Mouse (Mus musculus) stomach, embryonic 16.5 days (tissue): Measurements from ENCODE around the gene Rtel1. TPM values are rescaled to one million over a fixed set of nuclear protein-coding genes. Genes with fewer than 3 reads are reported as not detected.

Experiments
- ATAC-seq: fragments of 200-750 bp; cut with Nextera tagmentation; 2 replicates; pipeline ENCODE4 v1.8.0; 2017; ENCODE audit warnings: moderate number of reproducible peaks, moderate TSS enrichment; ENCODE audit not compliant: insufficient read depth, low FRiP score
- H3K27ac ChIP-seq: fragments of 300-500 bp; sonication (generic); 2 replicates; pipeline ENCODE4 v1.5.1; 2014; ENCODE audit warnings: low read length
- H3K27me3 ChIP-seq: fragments of 300-500 bp; sonication (generic); 2 replicates; pipeline ENCODE4 v1.6.1; 2014; ENCODE audit warnings: low read length, control low read depth, mixed read lengths; ENCODE audit not compliant: control insufficient read depth, insufficient read depth
- H3K36me3 ChIP-seq: fragments of 300-500 bp; sonication (generic); 2 replicates; pipeline ENCODE4 v1.6.1; 2014; ENCODE audit warnings: low read length; ENCODE audit not compliant: control insufficient read depth, insufficient read depth
- H3K4me1 ChIP-seq: fragments of 300-500 bp; sonication (generic); 2 replicates; pipeline ENCODE4 v1.6.1; 2014; ENCODE audit warnings: low read length, control low read depth, mixed read lengths; ENCODE audit not compliant: control insufficient read depth, insufficient read depth
- H3K4me2 ChIP-seq: fragments of 300-500 bp; sonication (generic); 2 replicates; pipeline ENCODE4 v1.6.1; 2014; ENCODE audit warnings: low read depth, low read length, mixed read lengths
- H3K4me3 ChIP-seq: fragments of 300-500 bp; sonication (generic); replicated peaks from 2 replicates; pipeline ENCODE4 v1.5.1; 2014; ENCODE audit warnings: mild to moderate bottlenecking, low read length
- H3K9ac ChIP-seq: fragments of 300-500 bp; sonication (generic); 2 replicates; pipeline ENCODE4 v1.6.1; 2014; ENCODE audit warnings: low read length
- H3K9me3 ChIP-seq: fragments of 300-500 bp; sonication (generic); replicated peaks from 2 replicates; pipeline ENCODE4 v1.6.1; 2016; ENCODE audit warnings: low read length, control low read depth; ENCODE audit not compliant: control insufficient read depth
- WGBS: fragments of 180-500 bp; shearing (Covaris S2); extraction: QIAGEN DNeasy Blood & Tissue Kit; methylation state at CpG from one replicate; pipeline ENCODE4 v1.1.7; 2014; 5-methylcytosine and 5-hydroxymethylcytosine counted together
- polyA plus RNA-seq: library from polyadenylated mRNA; unstranded; fragments of >200 nt; fragmentation: Nextera tagmentation; extraction: Ambion mirVana; gene quantifications from 2 replicates; pipeline ENCODE4 v1.2.1, GENCODE M21; 2015

Rtel1 gene
- polyA plus RNA-seq, 1 experiment from 2014 or later = 33.8 TPM

DNA sequence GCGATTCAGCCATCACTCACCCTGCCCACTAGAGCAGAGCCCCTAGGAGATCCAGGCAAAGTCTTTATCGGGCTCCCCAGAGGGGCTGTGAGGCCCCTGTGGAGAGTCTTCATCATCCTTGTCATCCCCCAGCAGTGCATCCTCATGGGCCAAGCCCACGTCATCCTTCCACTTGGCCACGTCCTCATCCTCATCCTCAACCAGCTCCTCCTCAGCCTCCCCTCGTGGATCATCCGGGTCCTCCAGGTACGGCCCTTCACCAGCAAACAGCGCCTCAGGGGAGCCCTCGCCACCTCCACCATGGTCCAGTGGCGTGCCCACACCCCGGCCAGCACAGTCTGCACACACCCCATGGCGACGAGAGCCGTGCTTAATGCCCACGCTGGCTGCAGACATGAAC is 71.5 kb downstream of the Rtel1 start:
- H3K9me3 ChIP-seq = no peaks in the 10 kb centered on the region
- H3K4me2 ChIP-seq = no peak overlapping the region
- H3K36me3 ChIP-seq = no peaks in the 10 kb centered on the region
- H3K27ac ChIP-seq = no peak overlapping the region
- no peak overlapping the region for H3K4me3 ChIP-seq
- ATAC-seq = peak; percentile 23; the same call in 1 of the 2 replicates
- H3K9ac ChIP-seq = no peak overlapping the region
- H3K4me1 ChIP-seq = 0 out of 2 replicates have a peak, but pooled peaks cover 2% of the 10 kb centered on the region
- H3K27me3 ChIP-seq = no peaks in the 10 kb centered on the region
- WGBS = 89% methylated on average over 15 of the region's 15 CpGs

DNA sequence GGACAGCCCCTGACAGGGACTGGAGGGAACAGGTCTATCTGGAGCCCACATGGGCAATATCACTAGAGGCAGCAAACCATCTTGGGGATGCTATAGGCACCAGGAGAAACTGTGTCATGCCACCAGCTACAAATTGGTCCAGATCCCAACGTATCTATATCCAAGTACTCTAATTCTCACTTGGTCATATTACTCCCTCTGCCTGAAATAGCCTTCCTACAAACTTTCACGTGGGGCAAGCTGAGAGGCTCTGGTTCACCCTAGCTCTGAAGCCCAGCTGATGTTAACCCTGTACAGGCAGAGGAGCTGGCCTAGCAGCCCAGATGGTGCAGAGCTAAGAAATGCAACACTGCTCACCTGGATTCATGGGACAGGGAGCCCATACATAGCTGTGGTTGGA is 72.0 kb downstream of the Rtel1 start:
- no peaks in the 10 kb centered on the region for H3K36me3 ChIP-seq
- no peak overlapping the region for H3K4me3 ChIP-seq
- no peak overlapping the region for H3K27ac ChIP-seq
- 65% methylated on average over 2 of the region's 2 CpGs for WGBS
- H3K9me3 ChIP-seq = no peaks in the 10 kb centered on the region
- H3K27me3 ChIP-seq = no peaks in the 10 kb centered on the region
- no peak overlapping the region; the same call in 1 of the 2 replicates for H3K9ac ChIP-seq
- H3K4me1 ChIP-seq = no peaks in the 10 kb centered on the region
- no peak overlapping the region for H3K4me2 ChIP-seq
- no peak for ATAC-seq

DNA sequence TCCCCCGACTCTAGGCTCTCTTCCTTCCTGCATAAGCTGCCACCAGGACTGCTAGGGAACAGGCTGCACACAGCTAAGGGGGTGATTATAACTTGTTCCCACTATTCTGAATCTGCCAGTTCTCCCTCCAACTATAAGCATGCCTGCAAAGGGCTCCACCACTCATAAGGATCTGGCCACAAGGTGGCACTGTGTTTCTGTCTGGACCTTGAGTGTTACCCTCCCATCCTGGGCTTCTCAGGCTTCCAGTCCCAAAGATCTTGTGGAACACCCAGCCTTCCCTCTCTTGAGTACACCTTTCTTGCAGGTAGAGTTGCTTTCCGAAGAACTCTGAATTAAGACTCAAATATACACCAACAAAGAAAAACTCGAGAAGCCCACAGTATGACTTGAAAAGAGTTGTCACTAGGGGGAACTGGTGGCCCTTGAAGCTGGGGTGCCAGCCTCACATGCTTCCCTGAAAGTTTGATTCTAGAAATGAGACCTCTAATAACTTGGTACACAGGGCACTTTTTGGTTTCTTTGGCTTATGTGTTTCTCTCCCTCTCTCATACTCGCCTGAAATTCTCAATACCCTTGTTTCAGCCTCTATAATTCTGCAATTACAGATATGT is 73.2 kb downstream of the Rtel1 start:
- ATAC-seq = peak; percentile 78; the same call in 1 of the 2 replicates
- Histone ChIP-seq H3K4me1 (no peaks in the 10 kb centered on the region), H3K4me2 (no peak overlapping the region), H3K4me3 (no peak overlapping the region), H3K9ac (no peak overlapping the region), H3K27ac (no peak overlapping the region), H3K9me3 (no peaks in the 10 kb centered on the region), H3K27me3 (no peaks in the 10 kb centered on the region), H3K36me3 (no peaks in the 10 kb centered on the region)
- 30% methylated on average over 4 of the region's 4 CpGs for whole genome bisulfite sequencing

DNA sequence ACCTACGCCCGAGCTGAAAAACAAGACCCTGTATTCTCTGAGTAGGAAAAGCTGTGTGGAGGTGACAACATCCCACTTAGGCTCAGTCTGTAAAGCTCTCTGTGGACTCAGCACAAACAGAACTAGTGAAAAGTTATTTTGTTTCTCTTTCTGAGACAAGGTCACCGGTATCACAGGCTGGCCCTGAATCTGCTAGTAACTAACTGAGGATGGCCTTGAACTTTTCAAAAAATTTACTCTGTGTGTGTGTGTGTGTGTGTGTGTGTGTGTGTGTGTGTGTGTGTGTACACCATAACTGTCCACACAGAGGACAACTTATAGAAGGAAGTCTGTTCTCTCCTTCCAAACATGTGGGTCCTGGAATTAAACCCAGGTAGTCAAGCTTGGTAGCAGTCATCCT is 74.5 kb downstream of the Rtel1 start:
- Histone ChIP-seq H3K36me3 (no peaks in the 10 kb centered on the region), H3K4me2 (no peak overlapping the region), H3K27me3 (no peaks in the 10 kb centered on the region), H3K9me3 (no peaks in the 10 kb centered on the region), H3K27ac (no peak overlapping the region), H3K4me3 (no peak overlapping the region), H3K9ac (no peak overlapping the region), H3K4me1 (no peaks in the 10 kb centered on the region)
- WGBS = 87% methylated on average over 3 of the region's 3 CpGs
- ATAC-seq = no peak

DNA sequence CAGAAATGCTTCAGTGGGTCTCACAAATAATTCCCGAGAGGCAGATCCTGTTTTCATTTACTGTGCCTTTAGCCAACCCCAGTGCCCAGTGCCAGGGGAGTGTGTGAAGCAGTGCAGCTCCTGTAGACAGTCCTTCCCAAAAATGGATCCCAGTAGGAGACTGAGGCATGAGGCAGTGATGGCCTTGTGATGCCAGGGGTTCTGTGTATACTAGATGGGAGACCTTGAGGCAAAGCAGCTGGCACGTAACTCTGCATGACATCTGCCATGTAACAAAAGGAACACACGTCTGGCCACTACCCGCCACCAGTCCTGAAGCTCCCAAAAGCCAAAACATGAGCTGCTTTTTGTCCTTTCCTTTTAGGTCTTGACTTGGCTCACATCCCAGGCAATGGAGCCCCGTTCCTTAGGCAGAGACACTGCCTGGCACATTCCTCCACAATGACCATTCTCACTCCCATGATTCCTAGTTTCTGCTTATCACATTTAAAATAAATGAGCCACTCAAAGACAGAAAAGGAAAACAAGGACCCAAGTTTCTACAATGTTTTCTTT is 77.7 kb downstream of the Rtel1 start:
- WGBS = 63% methylated on average over 5 of the region's 5 CpGs
- Histone ChIP-seq H3K4me1 (no peaks in the 10 kb centered on the region), H3K4me2 (no peak overlapping the region), H3K4me3 (no peak overlapping the region), H3K27ac (no peak overlapping the region), H3K36me3 (no peaks in the 10 kb centered on the region), H3K27me3 (no peaks in the 10 kb centered on the region), H3K9ac (no peak overlapping the region), H3K9me3 (no peaks in the 10 kb centered on the region)
- ATAC-seq = no peak

DNA sequence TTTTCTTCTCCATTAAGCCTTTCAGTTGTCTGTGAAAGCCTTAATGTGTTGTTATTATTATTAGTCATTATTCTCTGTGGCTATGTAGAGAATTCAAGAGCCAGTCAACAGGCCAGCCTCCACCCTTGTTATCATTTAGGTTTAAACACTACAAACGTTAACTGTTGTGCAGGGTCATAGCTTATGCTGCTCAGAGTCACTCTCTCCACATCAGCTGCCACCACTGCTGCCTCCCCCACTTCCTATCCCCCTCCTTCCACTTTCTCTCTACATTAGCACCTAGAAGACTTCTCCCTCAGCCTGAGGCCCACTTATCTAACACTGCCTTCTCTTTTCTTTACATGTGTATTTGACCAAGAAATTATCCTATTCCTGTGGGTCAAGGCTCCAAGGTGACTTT is 82.0 kb downstream of the Rtel1 start:
- H3K27ac ChIP-seq = no peak overlapping the region
- no peaks in the 10 kb centered on the region for H3K4me1 ChIP-seq
- no peak for ATAC-seq
- H3K9ac ChIP-seq = no peak overlapping the region
- H3K4me3 ChIP-seq = no peak overlapping the region
- WGBS = 14% methylated on average over 1 of the region's 1 CpGs
- no peaks in the 10 kb centered on the region for H3K27me3 ChIP-seq
- no peaks in the 10 kb centered on the region for H3K9me3 ChIP-seq
- H3K4me2 ChIP-seq = no peak overlapping the region
- H3K36me3 ChIP-seq = no peaks in the 10 kb centered on the region

DNA sequence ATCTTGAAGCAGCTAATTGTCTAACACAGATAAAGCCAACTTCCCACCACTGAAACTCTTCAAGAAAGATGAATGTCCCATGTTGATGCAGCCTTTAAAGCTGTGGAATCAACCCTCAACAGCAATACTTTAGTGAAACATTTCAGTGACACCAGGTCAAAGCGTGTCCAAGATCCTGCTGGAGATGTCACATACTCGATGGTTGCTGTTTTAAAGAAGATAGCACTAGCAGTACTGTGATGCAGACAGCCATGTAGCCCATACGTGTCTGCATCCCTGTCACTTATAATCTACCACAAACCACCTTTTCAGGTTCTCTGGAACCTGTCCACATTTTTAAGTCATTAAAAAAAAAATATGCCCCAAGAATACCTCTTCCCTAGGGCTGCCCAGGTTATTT is 84.2 kb downstream of the Rtel1 start:
- no peaks in the 10 kb centered on the region for H3K36me3 ChIP-seq
- ATAC-seq = no peak
- H3K9ac ChIP-seq = no peak overlapping the region
- no peak overlapping the region for H3K27ac ChIP-seq
- H3K4me1 ChIP-seq = no peaks in the 10 kb centered on the region
- no peak overlapping the region for H3K4me3 ChIP-seq
- no peaks in the 10 kb centered on the region for H3K9me3 ChIP-seq
- no peak overlapping the region for H3K4me2 ChIP-seq
- WGBS = 85% methylated on average over 3 of the region's 3 CpGs
- no peaks in the 10 kb centered on the region for H3K27me3 ChIP-seq

Other genes with a start within 250 kb of the Rtel1 start
- 1.1 TPM in 2 replicates for gene Kcnq2, start 184.4 kb upstream of the Rtel1 start, polyA plus RNA-seq
- gene Eef1a2, start 162.7 kb upstream of the Rtel1 start, polyA plus RNA-seq = 0.10 and 0.17 TPM in 2 replicates
- gene Ppdpf, start 132.5 kb upstream of the Rtel1 start, polyA plus RNA-seq = 220 and 249 TPM in 2 replicates
- gene Ptk6, start 117.0 kb upstream of the Rtel1 start, polyA plus RNA-seq = 0.56 and 0.70 TPM in 2 replicates
- 0.19 and 0.40 TPM in 2 replicates for gene Srms, start 106.6 kb upstream of the Rtel1 start, polyA plus RNA-seq
- gene Fndc11, start 99.7 kb upstream of the Rtel1 start, polyA plus RNA-seq = 0.23 and 0.52 TPM in 2 replicates
- 1.9 and 2.8 TPM in 2 replicates for gene Helz2, start 77.7 kb upstream of the Rtel1 start, polyA plus RNA-seq
- 11.8 and 12.5 TPM in 2 replicates for gene Gmeb2, start 31.7 kb upstream of the Rtel1 start, polyA plus RNA-seq
- gene Stmn3, start 5.2 kb upstream of the Rtel1 start, polyA plus RNA-seq = 34.0 and 37.1 TPM in 2 replicates
- gene Zgpat, start 45.2 kb downstream of the Rtel1 start, polyA plus RNA-seq = 34.5 and 35.6 TPM in 2 replicates
- gene Arfrp1, start 45.7 kb downstream of the Rtel1 start, polyA plus RNA-seq = 53.7 and 59.5 TPM in 2 replicates
- 17.8 and 19.9 TPM in 2 replicates for gene Lime1, start 60.3 kb downstream of the Rtel1 start, polyA plus RNA-seq
- 7.9 and 9.7 TPM in 2 replicates for gene Zbtb46, start 139.7 kb downstream of the Rtel1 start, polyA plus RNA-seq
- 0.12 and 0.16 TPM in 2 replicates for gene Abhd16b, start 173.5 kb downstream of the Rtel1 start, polyA plus RNA-seq
- gene Tpd52l2, start 177.4 kb downstream of the Rtel1 start, polyA plus RNA-seq = 139 and 142 TPM in 2 replicates
- gene Dnajc5, start 200.7 kb downstream of the Rtel1 start, polyA plus RNA-seq = 77.5 and 84.9 TPM in 2 replicates